Mouse (Mus musculus): ENCODE results near the gene Hist2h3c2. TPM values are rescaled to one million over a fixed set of nuclear protein-coding genes. Genes with fewer than 3 reads are reported as not detected.

Gene Hist2h3c2
- total and polyA plus RNA-seq, 3 experiments: 1.3 to 1,173 (median 15.3) TPM

DNA sequence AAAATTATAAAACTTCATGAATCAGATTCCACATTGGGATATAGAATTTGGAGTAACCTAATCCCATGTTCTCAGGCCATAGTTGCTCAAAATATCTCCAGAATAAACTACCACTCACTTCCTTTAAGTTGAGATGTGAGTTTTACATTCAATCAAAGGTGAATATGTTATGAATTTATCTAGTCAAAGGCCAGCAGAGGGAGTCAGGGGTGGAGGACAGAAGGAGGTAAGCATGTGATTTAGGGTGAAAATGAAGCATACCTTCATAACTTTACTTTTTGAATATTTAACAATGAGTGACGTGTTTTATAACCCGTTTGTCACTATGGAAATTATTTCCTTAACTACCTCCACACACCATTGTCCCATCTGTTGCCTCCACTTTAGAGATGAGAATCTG is 4.0 kb downstream of the Hist2h3c2 start:
- peaks cover 8 to 65% of the 10 kb centered on the region in 2 experiments; a peak in 3 of 4 replicates for H3K4me1 ChIP-seq (ENCODE audit: control insufficient read depth in 1 of 2, insufficient read depth in 2 of 2)
- H3K4me2 ChIP-seq (ENCODE audit: insufficient read depth, low read depth, poor library complexity, severe bottlenecking): no peak overlapping the region
- DNase-seq (ENCODE audit: extremely low read depth): no peak
- no peak overlapping the region for H3K9ac ChIP-seq (ENCODE audit: insufficient read depth, low read depth)
- no peaks in the 10 kb centered on the region for H3K36me3 ChIP-seq (replicated peaks in 1 of 2; ENCODE audit: control insufficient read depth in 1 of 2, insufficient read depth in 1 of 2, low read length in 1 of 2)
- TF ChIP-seq POLR2AphosphoS2 (IDR thresholded peaks at IDR 0.05; ENCODE audit: low read depth, low read length): no peak
- TF ChIP-seq CTCF (conservative IDR thresholded peaks at IDR 0.05 in 1 of 2, IDR thresholded peaks at IDR 0.05 in 1 of 2; ENCODE audit: low read depth in 2 of 2, low read length in 2 of 2): peak in 1 of 2 experiments; percentile 31; a peak in 2 of 4 replicates
- no peaks in the 10 kb centered on the region for H3K27me3 ChIP-seq (replicated peaks)
- no peak overlapping the region for H3K27ac ChIP-seq (ENCODE audit: insufficient read depth, low read depth)
- H3K79me2 ChIP-seq (replicated peaks; ENCODE audit: control insufficient read depth, extremely low read depth, insufficient read depth, poor library complexity, severe bottlenecking): no peaks in the 10 kb centered on the region
- H3K4me3 ChIP-seq (replicated peaks in 1 of 3; ENCODE audit: low read depth in 2 of 3, low read length in 2 of 3, poor library complexity in 1 of 3): no peak overlapping the region
- in situ Hi-C loops (cut with MboI; ENCODE audit: low pct_ligation_motif_present, low pct_unique_long_range_greater_than_20kb, low sequenced_read_pairs) (no loop called here), dilution Hi-C loops (cut with MboI; ENCODE audit: extremely low pct_ligation_motif_present, extremely low pct_unique_long_range_greater_than_20kb, low sequenced_read_pairs) (no loop called here)
- H3K9me3 ChIP-seq (replicated peaks; ENCODE audit: low read length): no peaks in the 10 kb centered on the region

- peaks cover 18 to 87% of the 10 kb centered on the region in 2 experiments for H3K4me1 ChIP-seq (ENCODE audit: control insufficient read depth in 1 of 2, insufficient read depth in 2 of 2)
- H3K36me3 ChIP-seq (replicated peaks in 1 of 2; ENCODE audit: control insufficient read depth in 1 of 2, insufficient read depth in 1 of 2, low read length in 1 of 2): no peaks in the 10 kb centered on the region
- no peak overlapping the region for H3K9ac ChIP-seq (ENCODE audit: insufficient read depth, low read depth)
- DNase-seq (ENCODE audit: extremely low read depth): no peak
- no peaks in the 10 kb centered on the region for H3K27me3 ChIP-seq (replicated peaks)
- no peak overlapping the region for H3K27ac ChIP-seq (ENCODE audit: insufficient read depth, low read depth)
- TF ChIP-seq JUND (conservative IDR thresholded peaks at IDR 0.05; ENCODE audit: low read depth, low read length) (no peak), MXI1 (IDR thresholded peaks at IDR 0.05; ENCODE audit: low read depth, low read length) (no peak), EP300 (IDR thresholded peaks at IDR 0.05; ENCODE audit: low read length) (no peak), GABPA (IDR thresholded peaks at IDR 0.05; ENCODE audit: insufficient replicate concordance, low read depth, low read length) (no peak), POLR2A (IDR thresholded peaks at IDR 0.05; ENCODE audit: low read depth, low read length) (no peak), MEF2A (IDR thresholded peaks at IDR 0.05; ENCODE audit: borderline replicate concordance, low read depth, low read length) (no peak), ZNF384 (IDR thresholded peaks at IDR 0.05; ENCODE audit: low read depth, low read length) (no peak), KAT2A (IDR thresholded peaks at IDR 0.05; ENCODE audit: insufficient replicate concordance, low read length) (no peak), USF1 (IDR thresholded peaks at IDR 0.05; ENCODE audit: low read depth, low read length) (no peak), SIN3A (IDR thresholded peaks at IDR 0.05; ENCODE audit: low read length) (no peak), NELFE (IDR thresholded peaks at IDR 0.05; ENCODE audit: low read depth, low read length) (no peak), TBP (conservative IDR thresholded peaks at IDR 0.05; ENCODE audit: low read depth, low read length) (no peak), PAX5 (IDR thresholded peaks at IDR 0.05; ENCODE audit: low read length) (no peak), IRF4 (IDR thresholded peaks at IDR 0.05; ENCODE audit: low read depth, low read length) (no peak), ELF1 (IDR thresholded peaks at IDR 0.05; ENCODE audit: low read depth, low read length) (no peak), RCOR1 (conservative IDR thresholded peaks at IDR 0.05; ENCODE audit: low read depth, low read length) (no peak), CTCF (conservative IDR thresholded peaks at IDR 0.05 in 1 of 2, IDR thresholded peaks at IDR 0.05 in 1 of 2; ENCODE audit: low read depth in 2 of 2, low read length in 2 of 2) (no peak), USF2 (conservative IDR thresholded peaks at IDR 0.05; ENCODE audit: low read depth, low read length) (no peak)
- no peak overlapping the region for H3K4me2 ChIP-seq (ENCODE audit: insufficient read depth, low read depth, poor library complexity, severe bottlenecking)
- no peaks in the 10 kb centered on the region for H3K9me3 ChIP-seq (replicated peaks; ENCODE audit: low read length)
- in situ Hi-C loops (cut with MboI; ENCODE audit: low pct_ligation_motif_present, low pct_unique_long_range_greater_than_20kb, low sequenced_read_pairs): no loop called here
- H3K79me2 ChIP-seq (replicated peaks; ENCODE audit: control insufficient read depth, extremely low read depth, insufficient read depth, poor library complexity, severe bottlenecking): no peaks in the 10 kb centered on the region
- dilution Hi-C loops (cut with MboI; ENCODE audit: extremely low pct_ligation_motif_present, extremely low pct_unique_long_range_greater_than_20kb, low sequenced_read_pairs): no loop called here
- no peak overlapping the region for H3K4me3 ChIP-seq (replicated peaks in 1 of 3; ENCODE audit: low read depth in 2 of 3, low read length in 2 of 3, poor library complexity in 1 of 3)
Observed at GRCm38 (mm10) chr3:96231758-96232120, 7.2 kb downstream of the Hist2h3c2 start.
